Mouse (Mus musculus) kidney, adult 2 months (tissue): ENCODE measurements around the gene Tfr2.

Experiments used
- CTCF ChIP-seq: fragments of 200-500 bp; conservative IDR thresholded peaks from 2 replicates; pipeline ENCODE4 v1.5.1; 2011; ENCODE audit warnings: low read depth, mild to moderate bottlenecking, control low read depth, low read length, moderate library complexity, mixed read lengths; ENCODE audit not compliant: insufficient read depth, insufficient read length
- POLR2A ChIP-seq: fragments of 200-500 bp; IDR thresholded peaks from one replicate; pipeline ENCODE4 v1.6.1; 2011; ENCODE audit warnings: low read depth, low read length, control low read depth

DNA sequence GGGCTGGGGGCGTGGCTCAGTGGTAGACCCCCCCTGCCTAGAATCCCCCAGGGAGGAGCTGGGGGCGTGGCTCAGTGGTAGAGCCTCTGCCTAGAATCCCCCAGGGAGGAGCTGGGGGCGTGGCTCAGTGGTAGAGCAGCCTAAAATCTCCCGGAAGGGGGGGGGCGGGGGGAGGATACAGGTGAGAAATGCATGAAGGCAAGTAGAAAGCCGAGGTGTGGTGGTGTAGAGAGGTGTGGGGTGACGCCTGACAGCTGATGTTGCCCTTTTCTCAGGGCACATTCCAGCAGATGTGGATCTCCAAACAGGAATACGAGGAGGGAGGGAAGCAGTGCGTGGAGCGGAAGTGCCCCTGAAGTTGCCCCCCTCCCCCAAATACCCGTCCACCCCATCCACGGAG is 609 bp upstream of the Tfr2 start:
- TF ChIP-seq POLR2A (no peak), CTCF (no peak)
